Mouse (Mus musculus) G1E (cell line): ENCODE measurements around the gene Pld3.

Experiments
- CTCF ChIP-seq: IDR thresholded peaks from 2 replicates; pipeline ENCODE4 v1.5.1; 2012; ENCODE audit warnings: low read depth, low read length, inconsistent platforms, mixed read lengths
- GATA1 ChIP-seq: IDR thresholded peaks from 2 replicates; pipeline ENCODE4 v1.6.1; 2012; ENCODE audit warnings: borderline replicate concordance, low read length, inconsistent platforms, mixed read lengths
- GATA2 ChIP-seq: IDR thresholded peaks from 2 replicates; pipeline ENCODE4 v1.6.1; 2012; ENCODE audit warnings: low read depth, low read length, inconsistent platforms, borderline replicate concordance
- POLR2AphosphoS5 ChIP-seq: IDR thresholded peaks from 2 replicates; pipeline ENCODE4 v1.6.1; 2012; ENCODE audit warnings: low read depth, low read length, inconsistent platforms; ENCODE audit not compliant: insufficient replicate concordance
- TAL1 ChIP-seq: conservative IDR thresholded peaks from 2 replicates; pipeline ENCODE4 v1.6.1; 2012; ENCODE audit warnings: low read depth, low read length, inconsistent platforms, mixed read lengths

GRCm38 (mm10) chr7:27510809-27511208 lies 42.2 kb downstream of the Pld3 start:
- no peak for TF ChIP-seq CTCF
- TF ChIP-seq POLR2AphosphoS5, result no peak
- no peak for TF ChIP-seq TAL1
- no peak for TF ChIP-seq GATA1
- TF ChIP-seq GATA2, result no peak
